Mouse (Mus musculus) liver, embryonic 13.5 days (tissue): ENCODE measurements around the gene Zfp324. TPM values are rescaled to one million over a fixed set of nuclear protein-coding genes. Genes with fewer than 3 reads are reported as not detected.

Experiments used
- ATAC-seq: fragments of 200-750 bp; cut with Nextera tagmentation; 2 replicates; pipeline ENCODE4 v1.8.0; 2017; ENCODE audit warnings: low read depth, mild to moderate bottlenecking, moderate number of reproducible peaks, moderate library complexity
- DNase-seq: peaks from one replicate; pipeline ENCODE4 v3.0.0; 2022
- H3K27ac ChIP-seq: fragments of 300-500 bp; sonication (generic); 2 replicates; pipeline ENCODE4 v1.5.1; 2015; ENCODE audit warnings: moderate library complexity, mild to moderate bottlenecking, inconsistent platforms
- H3K27me3 ChIP-seq: fragments of 300-500 bp; sonication (generic); 2 replicates; pipeline ENCODE4 v1.6.1; 2015; ENCODE audit warnings: mild to moderate bottlenecking, inconsistent platforms
- H3K36me3 ChIP-seq: fragments of 300-500 bp; sonication (generic); 2 replicates; pipeline ENCODE4 v1.6.1; 2015; ENCODE audit warnings: mild to moderate bottlenecking, inconsistent platforms
- H3K4me1 ChIP-seq: fragments of 300-500 bp; sonication (generic); replicated peaks from 2 replicates; pipeline ENCODE4 v1.6.1; 2015; ENCODE audit warnings: inconsistent platforms
- H3K4me2 ChIP-seq: fragments of 300-500 bp; sonication (generic); 2 replicates; pipeline ENCODE4 v1.6.1; 2015; ENCODE audit warnings: inconsistent platforms, mild to moderate bottlenecking, moderate library complexity
- H3K4me3 ChIP-seq: fragments of 300-500 bp; sonication (generic); replicated peaks from 2 replicates; pipeline ENCODE4 v1.5.1; 2015; ENCODE audit warnings: mild to moderate bottlenecking, inconsistent platforms
- H3K9ac ChIP-seq: fragments of 300-500 bp; sonication (generic); 2 replicates; pipeline ENCODE4 v1.6.1; 2015; ENCODE audit warnings: mild to moderate bottlenecking, inconsistent platforms
- H3K9me3 ChIP-seq: fragments of 300-500 bp; sonication (generic); replicated peaks from 2 replicates; pipeline ENCODE4 v1.6.1; 2016; ENCODE audit warnings: inconsistent platforms
- WGBS: fragments of 180-500 bp; shearing (Covaris S2); methylation state at CpG from one replicate; pipeline ENCODE4 v1.1.7; 2015; ENCODE audit not compliant: insufficient replicate concordance; 5-methylcytosine and 5-hydroxymethylcytosine counted together
- polyA plus RNA-seq: library from polyadenylated mRNA; unstranded; fragments of >200 nt; fragmentation: Nextera tagmentation; extraction: Ambion mirVana; gene quantifications from 2 replicates; pipeline ENCODE4 v1.2.1, GENCODE M21; 2015

The Zfp324 gene
- polyA plus RNA-seq, 1 experiment from 2014 or later, result 3.3 TPM

- peak within 1 kb of the TSS; percentile 85 for H3K4me2 ChIP-seq
- no peaks in the 10 kb centered on the region for H3K27me3 ChIP-seq
- H3K9me3 ChIP-seq, result no peaks in the 10 kb centered on the region
- H3K27ac ChIP-seq, result peak within 1 kb of the TSS; percentile 91
- DNase-seq (no peak), ATAC-seq (peak; percentile 89; the same call in 1 of the 2 replicates)
- WGBS, result 16% methylated on average over 26 of the region's 26 CpGs
- peak within 1 kb of the TSS; percentile 69 for H3K4me3 ChIP-seq
- peaks cover 31% of the 10 kb centered on the region for H3K36me3 ChIP-seq
- peaks cover 41% of the 10 kb centered on the region for H3K4me1 ChIP-seq
- H3K9ac ChIP-seq, result peak within 1 kb of the TSS; percentile 83
Observed at GRCm38 (mm10) chr7:13010005-13010908, 44.6 kb downstream of the Zfp324 start, which contains the start of gene Zbtb45. Gene Zbtb45, minus strand, starts transcription at chr7:13010034.

GRCm38 (mm10) chr7:13013671-13014070 lies 48.0 kb downstream of the Zfp324 start:
- no peaks in the 10 kb centered on the region for H3K9me3 ChIP-seq
- WGBS, result 65% methylated on average over 4 of the region's 4 CpGs
- H3K4me1 ChIP-seq, result peaks cover 45% of the 10 kb centered on the region
- H3K27me3 ChIP-seq, result no peaks in the 10 kb centered on the region
- no peak overlapping the region for H3K4me3 ChIP-seq
- H3K9ac ChIP-seq, result 0 out of 2 replicates have a peak overlapping the region, but pooled peaks have one; percentile 0
- H3K36me3 ChIP-seq, result no peaks in the 10 kb centered on the region
- ATAC-seq, result no peak
- no peak overlapping the region for H3K27ac ChIP-seq
- DNase-seq, result no peak
- H3K4me2 ChIP-seq, result no peak overlapping the region

GRCm38 (mm10) chr7:13014275-13014839 lies 48.7 kb downstream of the Zfp324 start:
- Histone ChIP-seq H3K4me2 (no peak overlapping the region), H3K9ac (no peak overlapping the region), H3K9me3 (no peaks in the 10 kb centered on the region), H3K27me3 (no peaks in the 10 kb centered on the region), H3K4me3 (no peak overlapping the region), H3K27ac (no peak overlapping the region), H3K4me1 (peaks cover 41% of the 10 kb centered on the region), H3K36me3 (no peaks in the 10 kb centered on the region)
- ATAC-seq (no peak), DNase-seq (no peak)
- 43% methylated on average over 6 of the region's 6 CpGs for WGBS

- H3K27ac ChIP-seq, result no peak overlapping the region
- 69% methylated on average over 1 of the region's 1 CpGs for WGBS
- no peaks in the 10 kb centered on the region for H3K27me3 ChIP-seq
- H3K9ac ChIP-seq, result no peak overlapping the region
- H3K9me3 ChIP-seq, result no peaks in the 10 kb centered on the region
- H3K4me1 ChIP-seq, result peaks cover 40% of the 10 kb centered on the region
- no peak overlapping the region for H3K4me3 ChIP-seq
- H3K4me2 ChIP-seq, result no peak overlapping the region
- ATAC-seq (no peak), DNase-seq (no peak)
- H3K36me3 ChIP-seq, result no peaks in the 10 kb centered on the region
Observed at GRCm38 (mm10) chr7:13015217-13015616, 49.6 kb downstream of the Zfp324 start.

- H3K4me2 ChIP-seq, result peak overlapping the region; percentile 98
- H3K36me3 ChIP-seq, result peaks cover 25% of the 10 kb centered on the region
- DNase-seq (peak; percentile 74), ATAC-seq (peak; percentile 43)
- no peaks in the 10 kb centered on the region for H3K9me3 ChIP-seq
- H3K4me3 ChIP-seq, result peak overlapping the region; percentile 95
- no peaks in the 10 kb centered on the region for H3K27me3 ChIP-seq
- peak overlapping the region; percentile 97 for H3K27ac ChIP-seq
- 4% methylated on average over 31 of the region's 31 CpGs for WGBS
- H3K9ac ChIP-seq, result peak overlapping the region; percentile 98
- peaks cover 40% of the 10 kb centered on the region for H3K4me1 ChIP-seq
Observed at GRCm38 (mm10) chr7:13022773-13023535, 57.3 kb downstream of the Zfp324 start.

Other genes with a start within 250 kb of the Zfp324 start
- gene Vmn2r56, start 230.8 kb upstream of the Zfp324 start, polyA plus RNA-seq, result not detected in 2 replicates
- 0.48 and 0.75 TPM in 2 replicates for gene Zscan18, start 162.2 kb upstream of the Zfp324 start, polyA plus RNA-seq
- 2.6 and 3.0 TPM in 2 replicates for gene Zfp329, start 147.0 kb upstream of the Zfp324 start, polyA plus RNA-seq
- 11.7 and 14.0 TPM in 2 replicates for gene Zfp110, start 131.1 kb upstream of the Zfp324 start, polyA plus RNA-seq
- 0.66 TPM in 2 replicates for gene Zfp128, start 84.7 kb upstream of the Zfp324 start, polyA plus RNA-seq
- gene Zscan22, start 68.0 kb upstream of the Zfp324 start, polyA plus RNA-seq, result 4.6 and 5.5 TPM in 2 replicates
- gene Rps5, start 43.5 kb upstream of the Zfp324 start, polyA plus RNA-seq, result 724 and 893 TPM in 2 replicates
- 0.16 and 0.24 TPM in 2 replicates for gene Rnf225, start 38.4 kb upstream of the Zfp324 start, polyA plus RNA-seq
- gene Zfp446, start 12.0 kb downstream of the Zfp324 start, polyA plus RNA-seq, result 2.9 and 3.6 TPM in 2 replicates
- gene Slc27a5, start 32.4 kb downstream of the Zfp324 start, polyA plus RNA-seq, result 4.5 and 4.9 TPM in 2 replicates
- gene Trim28, start 33.3 kb downstream of the Zfp324 start, polyA plus RNA-seq, result 92.3 and 102 TPM in 2 replicates
- 14.4 and 17.3 TPM in 2 replicates for gene Zbtb45, start 44.2 kb downstream of the Zfp324 start, polyA plus RNA-seq
- 127 and 130 TPM in 2 replicates for gene Chmp2a, start 69.0 kb downstream of the Zfp324 start, polyA plus RNA-seq
- gene Ube2m, start 72.4 kb downstream of the Zfp324 start, polyA plus RNA-seq, result 70.0 and 80.8 TPM in 2 replicates
- gene Mzf1, start 88.9 kb downstream of the Zfp324 start, polyA plus RNA-seq, result 0.45 and 0.52 TPM in 2 replicates
- gene Vmn1r85, start 129.3 kb downstream of the Zfp324 start, polyA plus RNA-seq, result not detected in 2 replicates
- gene Vmn1r86, start 154.1 kb downstream of the Zfp324 start, polyA plus RNA-seq, result not detected in 2 replicates
- not detected in 2 replicates for gene Vmn1r87, start 174.3 kb downstream of the Zfp324 start, polyA plus RNA-seq
- 0.01 TPM in 1 of 2 replicates, not detected in the other for gene Vmn1r88, start 193.7 kb downstream of the Zfp324 start, polyA plus RNA-seq
- gene Vmn1r89, start 247.2 kb downstream of the Zfp324 start, polyA plus RNA-seq, result not detected in 2 replicates